Mouse (Mus musculus): ENCODE results near the gene Gabpb1.

The Gabpb1 gene

GRCm38 (mm10) chr2:126676122-126676515 is at the start of gene Gabpb1:
Gabpb1 (minus strand) TSS chr2:126676337.
- no peak for DNase-seq (ENCODE audit: extremely low spot score)

- no peak for DNase-seq (ENCODE audit: extremely low spot score)
Observed at GRCm38 (mm10) chr2:126712950-126713349, 36.8 kb upstream of the Gabpb1 start.

- DNase-seq (ENCODE audit: extremely low spot score): no peak
Observed at GRCm38 (mm10) chr2:126712526-126712925, 36.4 kb upstream of the Gabpb1 start.

GRCm38 (mm10) chr2:126708361-126708760 is 32.2 kb upstream of the Gabpb1 start:
- no peak for DNase-seq (ENCODE audit: extremely low spot score)

GRCm38 (mm10) chr2:126707438-126707779 is 31.3 kb upstream of the Gabpb1 start:
- DNase-seq (ENCODE audit: extremely low spot score): no peak

- DNase-seq (ENCODE audit: extremely low spot score): peak; percentile 97
Observed at GRCm38 (mm10) chr2:126706759-126707437, 30.8 kb upstream of the Gabpb1 start, which contains the start of gene Usp8. Usp8 (plus strand) TSS chr2:126707328.

- no peak for DNase-seq (ENCODE audit: extremely low spot score)
Observed at GRCm38 (mm10) chr2:126695285-126695684, 19.1 kb upstream of the Gabpb1 start.

- no peak for DNase-seq (ENCODE audit: extremely low spot score)
Observed at GRCm38 (mm10) chr2:126691290-126691689, 15.2 kb upstream of the Gabpb1 start.

- DNase-seq (ENCODE audit: extremely low spot score): no peak
Observed at GRCm38 (mm10) chr2:126682937-126683336, 6.8 kb upstream of the Gabpb1 start.

- DNase-seq (ENCODE audit: extremely low spot score): no peak
Observed at GRCm38 (mm10) chr2:126682333-126682732, 6.2 kb upstream of the Gabpb1 start.

GRCm38 (mm10) chr2:126677366-126677765 is 1.2 kb upstream of the Gabpb1 start:
- no peak for DNase-seq (ENCODE audit: extremely low spot score)

GRCm38 (mm10) chr2:126675169-126676121 is 692 bp downstream of the Gabpb1 start:
- DNase-seq (ENCODE audit: extremely low spot score): peak; percentile 93

- DNase-seq (ENCODE audit: extremely low spot score): no peak
Observed at GRCm38 (mm10) chr2:126674441-126675168, 1.5 kb downstream of the Gabpb1 start.

- DNase-seq (ENCODE audit: extremely low spot score): no peak
Observed at GRCm38 (mm10) chr2:126673317-126674242, 2.6 kb downstream of the Gabpb1 start.

GRCm38 (mm10) chr2:126668621-126669252 is 7.4 kb downstream of the Gabpb1 start:
- DNase-seq (ENCODE audit: extremely low spot score): no peak

GRCm38 (mm10) chr2:126665984-126666383 is 10.2 kb downstream of the Gabpb1 start:
- DNase-seq (ENCODE audit: extremely low spot score): no peak

GRCm38 (mm10) chr2:126663481-126663880 is 12.7 kb downstream of the Gabpb1 start:
- no peak for DNase-seq (ENCODE audit: extremely low spot score)

- no peak for DNase-seq (ENCODE audit: extremely low spot score)
Observed at GRCm38 (mm10) chr2:126652929-126653328, 23.2 kb downstream of the Gabpb1 start.

- DNase-seq (ENCODE audit: extremely low spot score): no peak
Observed at GRCm38 (mm10) chr2:126647762-126648161, 28.4 kb downstream of the Gabpb1 start.

- no peak for DNase-seq (ENCODE audit: extremely low spot score)
Observed at GRCm38 (mm10) chr2:126646461-126646860, 29.7 kb downstream of the Gabpb1 start.

GRCm38 (mm10) chr2:126644768-126645167 is 31.4 kb downstream of the Gabpb1 start:
- DNase-seq (ENCODE audit: extremely low spot score): no peak

Measured in embryo, embryonic 9.5 days (tissue).